ENCODE assay signal across 14 mouse cellular contexts in genomic region chr2:101551026-101551719, GRCm38 (mm10).
"Had no signal": no experiment of that assay in that cellular context is flagged by ENCODE, and none has a peak within 500 bp of the region (broad histone marks: within the 10 kb centered on the region; RNA-seq: fewer than 3 reads in every experiment).

No protein-coding gene starts in this region.

- H3K4me3 ChIP-seq: layer of hippocampus, adult 2 months; limb, embryonic 10.5 days; liver, embryonic 15.5 days; megakaryocyte, embryonic 14.5 days; midbrain, embryonic 12.5 days; stomach, embryonic 15.5 days had no signal

- DNase-seq: kidney, adult 11 months; kidney, adult 9 months; kidney, postnatal 4 days; lung, postnatal 10 days; right cerebral cortex, postnatal 14 days had no signal

- H3K4me2 ChIP-seq: liver, embryonic 11.5 days; liver, embryonic 15.5 days; midbrain, embryonic 12.5 days; stomach, embryonic 15.5 days had no signal

- H3K9ac ChIP-seq: liver, embryonic 15.5 days; midbrain, embryonic 12.5 days; stomach, embryonic 15.5 days had no signal

- H3K27ac ChIP-seq: kidney, postnatal 0 days; layer of hippocampus, adult 2 months; limb, embryonic 10.5 days; liver, embryonic 15.5 days; macrophage; midbrain, embryonic 12.5 days; stomach, embryonic 15.5 days had no signal

- H3K4me1 ChIP-seq: limb, embryonic 10.5 days; liver, embryonic 15.5 days; midbrain, embryonic 12.5 days; stomach, embryonic 15.5 days had no signal

- H3K36me3 ChIP-seq: limb, embryonic 10.5 days; liver, embryonic 15.5 days; midbrain, embryonic 12.5 days; stomach, embryonic 15.5 days had no signal

- H3K9me3 ChIP-seq: limb, embryonic 10.5 days; liver, embryonic 15.5 days; megakaryocyte, embryonic 14.5 days; midbrain, embryonic 12.5 days; stomach, embryonic 15.5 days had no signal

- H3K27me3 ChIP-seq: liver, embryonic 15.5 days; megakaryocyte, embryonic 14.5 days; midbrain, embryonic 12.5 days; stomach, embryonic 15.5 days had no signal
